Mouse (Mus musculus): Measurements from ENCODE around the gene Hmga2. TPM values are rescaled to one million over a fixed set of nuclear protein-coding genes. Genes with fewer than 3 reads are reported as not detected.

Gene Hmga2
- total and polyA plus RNA-seq, 2 experiments from 2014 or later = 0.30 to 0.99 TPM

DNA sequence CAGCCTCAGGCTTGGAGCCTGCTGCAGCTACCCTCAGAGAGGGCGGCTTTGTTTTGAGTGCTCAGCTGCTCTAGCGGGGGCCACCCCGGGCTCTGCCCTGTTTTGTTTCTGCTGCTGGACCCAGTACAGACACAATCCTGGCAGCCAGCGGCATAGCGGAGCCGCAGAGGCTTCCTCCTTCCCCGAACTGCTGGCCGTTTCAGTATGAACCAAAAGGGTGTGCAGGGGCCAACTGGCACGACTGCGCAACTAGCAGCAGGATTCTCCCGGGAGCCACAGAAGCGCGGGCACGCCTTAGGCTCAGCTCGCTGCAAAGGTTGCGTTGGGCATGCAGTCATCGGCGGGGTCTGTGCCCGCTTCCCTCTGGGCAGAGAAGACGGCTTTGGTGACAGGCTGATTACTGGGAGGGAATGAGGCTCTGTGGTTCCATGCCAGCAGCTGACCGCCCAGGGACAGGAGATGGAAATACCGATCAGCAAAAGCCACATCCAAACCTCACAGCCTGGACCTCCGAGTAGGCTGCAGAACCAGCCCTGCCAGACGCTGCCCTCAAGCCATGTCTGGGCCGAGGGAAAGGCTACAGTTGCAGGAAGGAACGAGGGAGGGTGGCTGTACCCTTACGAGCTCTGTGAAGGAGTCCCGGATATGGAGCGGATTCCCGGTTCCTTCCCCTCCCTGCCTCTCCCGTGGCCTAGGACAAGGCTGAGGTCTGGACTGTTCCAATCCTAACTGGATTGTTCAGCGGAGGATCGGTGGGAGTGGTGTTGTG, 47.7 kb downstream of the Hmga2 start:
- DNase-seq (ENCODE audit: low spot score) (peak; percentile 84), ATAC-seq (ENCODE audit: low FRiP score) (peak; percentile 65; the same call in 1 of the 2 replicates)
- no peak overlapping the region for H3K27ac ChIP-seq (ENCODE audit: low read depth, low read length)
- H3K9ac ChIP-seq (replicated peaks; ENCODE audit: low read length, poor library complexity, severe bottlenecking) = no peak overlapping the region
- peak overlapping the region; percentile 28 for H3K4me2 ChIP-seq (ENCODE audit: low read depth, low read length, poor library complexity, severe bottlenecking)
- TF ChIP-seq CTCF (IDR thresholded peaks at IDR 0.05) = no peak
- H3K4me1 ChIP-seq (ENCODE audit: insufficient read depth, low read length) = peaks cover 3% of the 10 kb centered on the region; the same call in 1 of the 2 replicates
- WGBS = 61% methylated on average over 33 of the region's 33 CpGs
- H3K36me3 ChIP-seq (ENCODE audit: insufficient read depth, low read length) = no peaks in the 10 kb centered on the region
- no peaks in the 10 kb centered on the region for H3K9me3 ChIP-seq (ENCODE audit: low read length)
- H3K4me3 ChIP-seq (ENCODE audit: low read depth, low read length) = no peak overlapping the region
- no peaks in the 10 kb centered on the region for H3K27me3 ChIP-seq (ENCODE audit: insufficient read depth, low read length)

GRCm38 (mm10) chr10:120426086-120426610, 50.1 kb downstream of the Hmga2 start:
- no peak overlapping the region for H3K9ac ChIP-seq (replicated peaks; ENCODE audit: low read length, poor library complexity, severe bottlenecking)
- DNase-seq (ENCODE audit: low spot score) (peak; percentile 51), ATAC-seq (ENCODE audit: low FRiP score) (no peak)
- H3K4me2 ChIP-seq (ENCODE audit: low read depth, low read length, poor library complexity, severe bottlenecking) = no peak overlapping the region
- no peaks in the 10 kb centered on the region for H3K36me3 ChIP-seq (ENCODE audit: insufficient read depth, low read length)
- H3K27me3 ChIP-seq (ENCODE audit: insufficient read depth, low read length) = no peaks in the 10 kb centered on the region
- H3K4me3 ChIP-seq (ENCODE audit: low read depth, low read length) = no peak overlapping the region
- no peak for TF ChIP-seq CTCF (IDR thresholded peaks at IDR 0.05)
- WGBS = 58% methylated on average over 14 of the region's 14 CpGs
- H3K9me3 ChIP-seq (ENCODE audit: low read length) = no peaks in the 10 kb centered on the region
- peaks cover 11% of the 10 kb centered on the region; the same call in 1 of the 2 replicates for H3K4me1 ChIP-seq (ENCODE audit: insufficient read depth, low read length)
- H3K27ac ChIP-seq (ENCODE audit: low read depth, low read length) = no peak overlapping the region

GRCm38 (mm10) chr10:120424015-120424414, 52.3 kb downstream of the Hmga2 start:
- Histone ChIP-seq H3K27ac (ENCODE audit: low read depth, low read length) (no peak overlapping the region), H3K4me3 (ENCODE audit: low read depth, low read length) (no peak overlapping the region), H3K4me2 (ENCODE audit: low read depth, low read length, poor library complexity, severe bottlenecking) (no peak overlapping the region), H3K36me3 (ENCODE audit: insufficient read depth, low read length) (no peaks in the 10 kb centered on the region), H3K9ac (replicated peaks; ENCODE audit: low read length, poor library complexity, severe bottlenecking) (no peak overlapping the region), H3K27me3 (ENCODE audit: insufficient read depth, low read length) (no peaks in the 10 kb centered on the region), H3K4me1 (ENCODE audit: insufficient read depth, low read length) (peaks cover 11% of the 10 kb centered on the region; the same call in 1 of the 2 replicates), H3K9me3 (ENCODE audit: low read length) (no peaks in the 10 kb centered on the region)
- WGBS = 87% methylated on average over 9 of the region's 9 CpGs
- TF ChIP-seq CTCF (IDR thresholded peaks at IDR 0.05) = no peak
- no peak for DNase-seq (ENCODE audit: low spot score)
- ATAC-seq (ENCODE audit: low FRiP score) = no peak

GRCm38 (mm10) chr10:120423256-120423655, 53.0 kb downstream of the Hmga2 start:
- no peaks in the 10 kb centered on the region for H3K36me3 ChIP-seq (ENCODE audit: insufficient read depth, low read length)
- H3K4me3 ChIP-seq (ENCODE audit: low read depth, low read length) = no peak overlapping the region
- peaks cover 11% of the 10 kb centered on the region; the same call in 1 of the 2 replicates for H3K4me1 ChIP-seq (ENCODE audit: insufficient read depth, low read length)
- no peak for DNase-seq (ENCODE audit: low spot score)
- no peak for TF ChIP-seq CTCF (IDR thresholded peaks at IDR 0.05)
- H3K27me3 ChIP-seq (ENCODE audit: insufficient read depth, low read length) = no peaks in the 10 kb centered on the region
- no peak for ATAC-seq (ENCODE audit: low FRiP score)
- no peak overlapping the region for H3K9ac ChIP-seq (replicated peaks; ENCODE audit: low read length, poor library complexity, severe bottlenecking)
- 81% methylated on average over 7 of the region's 7 CpGs for WGBS
- no peaks in the 10 kb centered on the region for H3K9me3 ChIP-seq (ENCODE audit: low read length)
- H3K4me2 ChIP-seq (ENCODE audit: low read depth, low read length, poor library complexity, severe bottlenecking) = no peak overlapping the region
- no peak overlapping the region for H3K27ac ChIP-seq (ENCODE audit: low read depth, low read length)

- peak; percentile 40 for DNase-seq (ENCODE audit: low spot score)
Measured at GRCm38 (mm10) chr10:120422820-120423219, 53.4 kb downstream of the Hmga2 start.

DNA sequence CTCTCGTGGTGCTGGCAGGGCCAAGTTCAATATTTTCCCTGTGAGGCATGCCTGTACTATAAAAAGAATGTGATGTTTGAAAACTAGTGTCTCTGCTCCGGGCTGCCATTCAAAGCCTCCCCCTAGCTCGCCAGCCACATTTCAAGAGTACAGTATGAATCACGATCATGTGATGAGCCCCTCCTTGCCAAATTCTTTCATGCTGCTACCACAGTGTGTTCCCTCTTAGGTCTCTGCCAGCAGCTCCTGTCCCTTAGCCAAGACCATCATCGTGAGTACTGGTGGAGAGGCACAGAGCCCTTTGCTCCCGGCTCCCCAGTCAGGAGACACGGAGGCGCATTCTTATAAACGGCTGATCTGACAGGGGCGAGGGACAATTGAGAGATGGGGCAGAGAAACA, 54.2 kb downstream of the Hmga2 start:
- ATAC-seq (ENCODE audit: low FRiP score) = peak; percentile 76
- Histone ChIP-seq H3K4me1 (ENCODE audit: insufficient read depth, low read length) (peaks cover 13% of the 10 kb centered on the region; the same call in 1 of the 2 replicates), H3K4me3 (ENCODE audit: low read depth, low read length) (no peak overlapping the region), H3K4me2 (ENCODE audit: low read depth, low read length, poor library complexity, severe bottlenecking) (peak overlapping the region; percentile 20; the same call in 1 of the 2 replicates), H3K27me3 (ENCODE audit: insufficient read depth, low read length) (no peaks in the 10 kb centered on the region), H3K9ac (replicated peaks; ENCODE audit: low read length, poor library complexity, severe bottlenecking) (no peak overlapping the region), H3K36me3 (ENCODE audit: insufficient read depth, low read length) (no peaks in the 10 kb centered on the region), H3K9me3 (ENCODE audit: low read length) (no peaks in the 10 kb centered on the region), H3K27ac (ENCODE audit: low read depth, low read length) (no peak overlapping the region; the same call in 1 of the 2 replicates)
- 50% methylated on average over 10 of the region's 10 CpGs for WGBS
- DNase-seq (ENCODE audit: low spot score) = peak; percentile 94
- no peak for TF ChIP-seq CTCF (IDR thresholded peaks at IDR 0.05)

More at GRCm38 (mm10) chr10:120422820-120423219, 53.4 kb downstream of the Hmga2 start:
- Histone ChIP-seq H3K4me2 (ENCODE audit: low read depth, low read length, poor library complexity, severe bottlenecking) (no peak overlapping the region), H3K9ac (replicated peaks; ENCODE audit: low read length, poor library complexity, severe bottlenecking) (no peak overlapping the region), H3K4me1 (ENCODE audit: insufficient read depth, low read length) (peaks cover 11% of the 10 kb centered on the region; the same call in 1 of the 2 replicates), H3K36me3 (ENCODE audit: insufficient read depth, low read length) (no peaks in the 10 kb centered on the region), H3K27ac (ENCODE audit: low read depth, low read length) (no peak overlapping the region), H3K9me3 (ENCODE audit: low read length) (no peaks in the 10 kb centered on the region), H3K27me3 (ENCODE audit: insufficient read depth, low read length) (no peaks in the 10 kb centered on the region), H3K4me3 (ENCODE audit: low read depth, low read length) (no peak overlapping the region)
- 53% methylated on average over 4 of the region's 4 CpGs for WGBS
- TF ChIP-seq CTCF (IDR thresholded peaks at IDR 0.05) = no peak
- no peak for ATAC-seq (ENCODE audit: low FRiP score)
